Mouse (Mus musculus) ZHBTc4 (cell line): ENCODE results near the gene Sec24b.

ENCODE experiments used
- DNase-seq: peaks from one replicate; pipeline ENCODE4 v3.0.0-alpha.2; 2011; ENCODE audit warnings: low read depth, low spot score

Sec24b gene

GRCm38 (mm10) chr3:130055416-130056385, 5.7 kb downstream of the Sec24b start:
- no peak for DNase-seq

- no peak for DNase-seq
Measured at GRCm38 (mm10) chr3:130054587-130054986, 6.8 kb downstream of the Sec24b start.

- no peak for DNase-seq
Measured at GRCm38 (mm10) chr3:130053340-130054066, 7.8 kb downstream of the Sec24b start.

- no peak for DNase-seq
Measured at GRCm38 (mm10) chr3:130052541-130053298, 8.6 kb downstream of the Sec24b start.

GRCm38 (mm10) chr3:130052116-130052515, 9.2 kb downstream of the Sec24b start:
- no peak for DNase-seq

GRCm38 (mm10) chr3:130040711-130041110, 20.6 kb downstream of the Sec24b start:
- DNase-seq = no peak

GRCm38 (mm10) chr3:130040017-130040416, 21.3 kb downstream of the Sec24b start:
- DNase-seq = no peak

- no peak for DNase-seq
Measured at GRCm38 (mm10) chr3:130028741-130029140, 32.6 kb downstream of the Sec24b start.

GRCm38 (mm10) chr3:130026181-130026580, 35.2 kb downstream of the Sec24b start:
- DNase-seq = no peak

- DNase-seq = no peak
Measured at GRCm38 (mm10) chr3:130025556-130025955, 35.8 kb downstream of the Sec24b start.

GRCm38 (mm10) chr3:130012943-130013342, 48.4 kb downstream of the Sec24b start:
- DNase-seq = no peak

- DNase-seq = no peak
Measured at GRCm38 (mm10) chr3:130011236-130011635, 50.1 kb downstream of the Sec24b start.

- no peak for DNase-seq
Measured at GRCm38 (mm10) chr3:130006141-130006540, 55.2 kb downstream of the Sec24b start.

GRCm38 (mm10) chr3:130000926-130001325, 60.4 kb downstream of the Sec24b start:
- DNase-seq = no peak

- DNase-seq = no peak
Measured at GRCm38 (mm10) chr3:129998526-129998925, 62.8 kb downstream of the Sec24b start.

GRCm38 (mm10) chr3:129998001-129998400, 63.4 kb downstream of the Sec24b start:
- no peak for DNase-seq

GRCm38 (mm10) chr3:129997324-129997723, 64.0 kb downstream of the Sec24b start:
- DNase-seq = no peak

GRCm38 (mm10) chr3:129987297-129987696, 74.1 kb downstream of the Sec24b start:
- no peak for DNase-seq

GRCm38 (mm10) chr3:129985335-129985734, 76.0 kb downstream of the Sec24b start:
- DNase-seq = peak; percentile 40

- no peak for DNase-seq
Measured at GRCm38 (mm10) chr3:129984797-129985196, 76.6 kb downstream of the Sec24b start.

- no peak for DNase-seq
Measured at GRCm38 (mm10) chr3:129982271-129982670, 79.1 kb downstream of the Sec24b start.

- DNase-seq = no peak
Measured at GRCm38 (mm10) chr3:129981756-129982155, 79.6 kb downstream of the Sec24b start.
